Mouse (Mus musculus) erythroblast, embryonic 14.5 days (primary cell): ENCODE data around the gene Prkar1a. TPM values are rescaled to one million over a fixed set of nuclear protein-coding genes. Genes with fewer than 3 reads are reported as not detected.

Experiments used
- H3K27me3 ChIP-seq: 2 replicates; pipeline ENCODE4 v1.6.1; 2012; ENCODE audit warnings: inconsistent platforms; ENCODE audit not compliant: control insufficient read depth
- H3K36me3 ChIP-seq: 2 replicates; pipeline ENCODE4 v1.6.1; 2012; ENCODE audit warnings: mild to moderate bottlenecking, inconsistent platforms; ENCODE audit not compliant: control insufficient read depth
- H3K4me1 ChIP-seq: 2 replicates; pipeline ENCODE4 v1.6.1; 2012; ENCODE audit warnings: inconsistent platforms; ENCODE audit not compliant: control insufficient read depth
- H3K4me3 ChIP-seq: replicated peaks from 2 replicates; pipeline ENCODE3; 2012; ENCODE audit warnings: moderate library complexity, mild to moderate bottlenecking, inconsistent platforms
- H3K9me3 ChIP-seq: 2 replicates; pipeline ENCODE4 v1.6.1; 2012; ENCODE audit warnings: low read length, inconsistent platforms, mixed read lengths; ENCODE audit not compliant: control insufficient read depth
- GATA1 ChIP-seq: IDR thresholded peaks from 2 replicates; pipeline ENCODE4 v1.6.1; 2012; ENCODE audit warnings: low read length, inconsistent platforms, mixed read lengths
- TAL1 ChIP-seq: IDR thresholded peaks from 3 replicates; pipeline ENCODE4 v1.6.1; 2012; ENCODE audit warnings: low read length, inconsistent platforms, mixed read lengths
- polyA plus RNA-seq: library from polyadenylated mRNA; stranded (reverse); fragments of >175 nt; gene quantifications from 2 replicates; pipeline ENCODE4 v1.2.3, GENCODE M21; 2012

The Prkar1a gene
- polyA plus RNA-seq, 1 experiment, result 2.9 TPM

DNA sequence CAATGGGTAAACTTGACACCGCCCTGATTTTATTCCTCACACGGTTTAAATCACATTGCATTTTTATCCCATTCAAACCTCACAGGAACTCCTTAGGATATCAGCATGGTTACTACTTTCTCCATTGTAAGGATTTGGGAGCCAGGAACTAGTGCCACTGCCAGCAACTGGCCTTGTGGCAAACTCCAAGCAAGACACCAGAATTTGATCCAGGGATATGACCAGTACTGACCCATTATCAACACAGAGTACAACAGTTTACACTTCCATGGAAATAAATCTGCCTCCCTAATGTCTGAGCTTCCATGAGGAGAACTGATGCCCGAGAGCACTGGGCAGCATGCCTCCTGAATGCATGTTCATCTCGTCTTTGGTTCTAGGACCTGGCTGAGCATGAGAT is 57.4 kb downstream of the Prkar1a start:
- Histone ChIP-seq H3K9me3 (no peaks in the 10 kb centered on the region), H3K27me3 (no peaks in the 10 kb centered on the region), H3K4me1 (no peaks in the 10 kb centered on the region), H3K36me3 (no peaks in the 10 kb centered on the region), H3K4me3 (no peak overlapping the region)
- TF ChIP-seq GATA1 (no peak), TAL1 (no peak)

DNA sequence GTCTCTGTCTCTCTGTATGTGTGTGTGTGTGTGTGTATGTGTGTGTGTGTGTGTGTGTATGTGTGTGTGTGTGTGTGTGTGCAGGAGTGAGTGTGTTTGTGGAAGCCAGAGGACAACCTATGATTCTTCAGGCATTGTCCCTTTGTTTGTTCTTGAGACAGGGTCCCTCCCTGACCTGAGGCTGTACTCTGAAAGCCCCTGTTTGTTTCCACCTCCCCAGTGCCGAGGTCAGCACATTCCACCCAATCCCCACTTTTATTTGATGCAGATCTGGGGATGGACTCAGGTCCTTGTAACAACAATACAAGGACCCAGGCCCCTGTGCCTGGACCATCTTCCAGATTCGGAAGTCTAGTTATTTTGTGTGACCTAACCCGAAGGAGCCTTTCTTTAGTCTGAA is 58.2 kb downstream of the Prkar1a start:
- H3K36me3 ChIP-seq, result no peaks in the 10 kb centered on the region
- no peaks in the 10 kb centered on the region for H3K4me1 ChIP-seq
- H3K27me3 ChIP-seq, result no peaks in the 10 kb centered on the region
- TF ChIP-seq GATA1 (no peak), TAL1 (no peak)
- no peak overlapping the region for H3K4me3 ChIP-seq
- no peaks in the 10 kb centered on the region for H3K9me3 ChIP-seq

- Histone ChIP-seq H3K9me3 (no peaks in the 10 kb centered on the region), H3K27me3 (no peaks in the 10 kb centered on the region), H3K4me1 (no peaks in the 10 kb centered on the region), H3K4me3 (no peak overlapping the region), H3K36me3 (no peaks in the 10 kb centered on the region)
- TF ChIP-seq TAL1 (no peak), GATA1 (no peak)
These were observed 59.6 kb downstream of the Prkar1a start for GRCm38 (mm10) chr11:109708786-109709185.

DNA sequence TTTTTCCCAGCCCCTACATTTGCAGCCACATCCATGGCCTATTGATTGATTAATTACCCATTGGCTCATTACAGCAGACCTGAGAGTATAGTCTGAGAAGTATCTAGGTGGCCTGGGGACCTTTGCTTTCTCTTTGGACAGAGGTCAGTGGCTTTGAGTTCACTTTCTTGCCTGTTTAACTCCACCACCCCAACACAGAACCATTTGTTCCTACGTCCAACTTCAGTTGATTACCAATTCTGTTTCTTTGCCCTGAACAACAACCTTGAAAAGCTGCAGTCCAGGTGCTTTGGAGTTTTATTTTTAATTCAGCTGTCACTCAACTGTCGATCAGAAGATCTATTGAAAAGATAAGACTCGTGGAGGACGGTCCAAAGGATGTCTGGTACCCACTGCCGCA is 60.3 kb downstream of the Prkar1a start:
- Histone ChIP-seq H3K9me3 (no peaks in the 10 kb centered on the region), H3K36me3 (no peaks in the 10 kb centered on the region), H3K4me3 (no peak overlapping the region), H3K27me3 (no peaks in the 10 kb centered on the region), H3K4me1 (no peaks in the 10 kb centered on the region)
- TF ChIP-seq GATA1 (no peak), TAL1 (no peak)

DNA sequence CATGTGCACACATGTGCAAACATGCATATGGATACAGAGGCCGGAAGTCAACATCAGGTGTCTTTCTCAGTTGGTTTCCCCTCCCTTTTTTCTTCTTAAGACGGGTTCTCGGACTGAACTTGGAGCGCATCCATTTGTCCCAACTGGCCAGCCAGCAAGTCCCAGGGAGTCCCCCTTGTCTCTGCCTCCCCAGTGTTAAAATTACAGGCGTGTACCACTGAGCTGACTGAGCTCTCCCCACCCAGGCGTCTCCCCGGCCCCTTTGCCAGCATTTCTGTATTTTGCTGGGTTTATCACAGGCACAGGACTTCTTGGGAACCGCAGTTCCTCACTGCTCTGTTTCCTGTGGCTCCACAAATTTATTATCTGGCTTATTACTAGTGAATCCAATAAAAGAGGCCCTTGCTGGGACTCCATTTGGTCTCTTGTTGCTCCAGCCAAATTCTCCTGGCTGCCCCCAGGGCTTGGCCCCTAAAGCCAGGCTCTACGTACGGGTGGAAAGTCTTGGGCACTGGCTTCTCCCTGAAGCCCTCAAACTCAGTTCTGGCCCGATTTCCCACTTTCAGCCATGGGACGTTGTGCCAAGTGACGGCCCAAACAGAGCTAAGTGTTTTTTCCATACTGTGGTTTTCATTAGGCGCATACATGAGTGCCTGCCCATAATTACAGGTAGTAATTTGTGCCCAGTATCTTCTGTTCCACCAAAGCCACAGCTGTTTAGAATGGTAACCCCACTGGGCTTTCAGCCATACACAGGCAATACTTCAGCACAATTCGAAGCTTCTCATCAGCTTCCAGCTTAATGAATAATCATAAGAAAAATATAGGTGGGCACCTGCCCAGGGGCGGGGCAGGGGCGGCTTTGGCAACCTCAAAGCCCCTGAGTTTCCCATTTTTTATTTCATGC is 65.4 kb downstream of the Prkar1a start:
- Histone ChIP-seq H3K4me3 (no peak overlapping the region), H3K4me1 (no peaks in the 10 kb centered on the region), H3K9me3 (no peaks in the 10 kb centered on the region), H3K27me3 (no peaks in the 10 kb centered on the region), H3K36me3 (no peaks in the 10 kb centered on the region)
- no peak for TF ChIP-seq TAL1
- no peak for TF ChIP-seq GATA1

GRCm38 (mm10) chr11:109715311-109715781 is 66.1 kb downstream of the Prkar1a start:
- no peaks in the 10 kb centered on the region for H3K4me1 ChIP-seq
- TF ChIP-seq TAL1, result no peak
- no peak for TF ChIP-seq GATA1
- H3K9me3 ChIP-seq, result no peaks in the 10 kb centered on the region
- H3K27me3 ChIP-seq, result no peaks in the 10 kb centered on the region
- no peaks in the 10 kb centered on the region for H3K36me3 ChIP-seq
- H3K4me3 ChIP-seq, result no peak overlapping the region

DNA sequence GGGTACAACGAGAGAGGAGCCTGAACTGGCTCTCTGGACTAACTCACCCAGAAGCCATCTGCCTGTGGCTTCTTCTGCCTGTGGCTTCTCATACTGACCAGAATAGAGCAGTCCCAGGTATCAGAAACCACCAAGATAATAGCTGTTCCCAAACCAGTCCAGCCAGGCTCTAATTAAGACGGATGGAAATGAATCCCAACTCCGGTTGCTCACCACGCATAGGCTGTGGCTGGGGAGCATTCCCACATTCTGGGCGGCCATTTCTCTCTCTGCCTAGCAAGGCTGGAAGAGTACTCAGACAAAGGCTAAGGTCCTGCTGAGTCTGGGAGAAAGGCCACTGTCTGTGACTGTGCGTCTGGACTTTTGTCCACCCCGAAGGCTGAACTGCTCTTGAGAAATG is 67.8 kb downstream of the Prkar1a start:
- H3K4me1 ChIP-seq, result no peaks in the 10 kb centered on the region
- H3K27me3 ChIP-seq, result peaks cover 13% of the 10 kb centered on the region
- TF ChIP-seq GATA1 (no peak), TAL1 (no peak)
- H3K36me3 ChIP-seq, result no peaks in the 10 kb centered on the region
- no peak overlapping the region for H3K4me3 ChIP-seq
- no peaks in the 10 kb centered on the region for H3K9me3 ChIP-seq

- TF ChIP-seq GATA1, result no peak
- TF ChIP-seq TAL1, result no peak
- H3K27me3 ChIP-seq, result peaks cover 17% of the 10 kb centered on the region
- no peaks in the 10 kb centered on the region for H3K4me1 ChIP-seq
- H3K36me3 ChIP-seq, result no peaks in the 10 kb centered on the region
- no peaks in the 10 kb centered on the region for H3K9me3 ChIP-seq
- no peak overlapping the region for H3K4me3 ChIP-seq
These were observed 68.2 kb downstream of the Prkar1a start for GRCm38 (mm10) chr11:109717448-109717847.

GRCm38 (mm10) chr11:109717966-109718895 is 69.0 kb downstream of the Prkar1a start:
- Histone ChIP-seq H3K9me3 (no peaks in the 10 kb centered on the region), H3K27me3 (peaks cover 23% of the 10 kb centered on the region), H3K36me3 (no peaks in the 10 kb centered on the region), H3K4me1 (no peaks in the 10 kb centered on the region), H3K4me3 (no peak overlapping the region)
- TF ChIP-seq TAL1 (no peak), GATA1 (no peak)

Other genes starting within 250 kb of the Prkar1a start
- gene 9930022D16Rik, start 235.5 kb upstream of the Prkar1a start, polyA plus RNA-seq, result 0.02 TPM in 1 of 2 replicates, not detected in the other
- gene Amz2, start 223.5 kb upstream of the Prkar1a start, polyA plus RNA-seq, result 0.22 and 0.26 TPM in 2 replicates
- gene Arsg, start 176.0 kb upstream of the Prkar1a start, polyA plus RNA-seq, result 0.09 and 0.17 TPM in 2 replicates
- 4.7 and 5.3 TPM in 2 replicates for gene Slc16a6, start 175.8 kb upstream of the Prkar1a start, polyA plus RNA-seq
- 11.4 and 12.1 TPM in 2 replicates for gene Wipi1, start 37.4 kb upstream of the Prkar1a start, polyA plus RNA-seq
- gene Fam20a, start 72.9 kb downstream of the Prkar1a start, polyA plus RNA-seq, result not detected in 2 replicates
- gene 1700012B07Rik, start 178.6 kb downstream of the Prkar1a start, polyA plus RNA-seq, result not detected in 2 replicates